In the genomic region with DNA sequence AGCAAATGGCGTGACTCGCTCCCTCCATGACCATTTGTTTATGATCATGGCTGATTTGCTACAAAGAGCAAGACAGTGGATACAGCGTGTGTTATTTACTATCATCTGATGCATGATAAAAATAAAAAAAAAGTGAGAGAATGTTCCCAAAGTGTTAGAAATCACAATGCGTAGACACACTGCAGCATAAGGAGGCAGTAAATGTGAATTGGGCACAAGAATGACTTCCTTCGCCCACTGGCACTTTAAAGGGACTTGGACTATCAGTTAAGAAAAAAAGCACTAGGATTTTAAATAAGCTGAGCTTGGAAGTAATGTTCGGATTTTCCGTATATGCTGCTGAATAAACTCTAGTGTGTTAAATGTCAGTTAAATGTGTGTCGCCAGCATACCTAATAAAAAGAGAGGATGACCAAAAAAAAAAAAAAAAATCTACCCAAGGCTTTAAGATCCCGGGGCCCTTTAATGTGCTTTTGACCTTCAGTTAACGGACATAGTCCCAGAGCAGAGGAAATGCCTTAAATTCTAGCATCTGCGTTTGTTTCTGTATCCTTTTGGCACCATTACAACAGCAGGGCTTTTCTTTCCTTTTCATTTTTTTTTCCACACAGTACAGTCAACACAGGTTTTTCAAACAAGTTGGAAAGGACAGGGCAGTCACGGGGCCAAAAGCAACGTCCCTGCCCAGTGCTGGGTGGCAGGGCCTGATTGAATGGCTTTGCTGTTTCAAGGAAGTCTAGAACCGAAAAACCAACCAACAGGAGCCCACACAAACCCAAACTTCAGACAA, we compare ENCODE assay signal across 10 mouse cellular contexts. TPM values are rescaled to one million over a fixed set of nuclear protein-coding genes. Genes with fewer than 3 reads are reported as not detected.
A peak's percentile ranks its signal among the peaks of the same experiment; 100 is the strongest.
DNase-seq lines count a peak whose midpoint lies in the region; ATAC-seq and TF ChIP-seq lines count a peak whose summit lies in the region.
"Had no signal": no experiment of that assay in that cellular context is flagged by ENCODE, and none has a peak within 500 bp of the region (broad histone marks: within the 10 kb centered on the region; RNA-seq: fewer than 3 reads in every experiment).

No protein-coding gene starts in this region.

- TF ChIP-seq CTCF in hindbrain, postnatal 0 days (IDR thresholded peaks at IDR 0.05; ENCODE audit: low read depth): no peak
- no peak for TF ChIP-seq CTCF in midbrain, postnatal 0 days (IDR thresholded peaks at IDR 0.05)

- no peak overlapping the region for H3K9ac ChIP-seq in liver, embryonic 12.5 days
- H3K9ac ChIP-seq in heart, embryonic 15.5 days: no peak overlapping the region
- no peak overlapping the region for H3K9ac ChIP-seq in limb, embryonic 13.5 days
- no peak overlapping the region for H3K9ac ChIP-seq in hindbrain, postnatal 0 days (replicated peaks; ENCODE audit: low read length)
- no peak overlapping the region for H3K9ac ChIP-seq in midbrain, postnatal 0 days (replicated peaks; ENCODE audit: low read length, poor library complexity, severe bottlenecking)
- H3K9ac ChIP-seq: neural tube, embryonic 13.5 days had no signal

- no peaks in the 10 kb centered on the region for H3K27me3 ChIP-seq in liver, embryonic 12.5 days (replicated peaks)
- no peaks in the 10 kb centered on the region for H3K27me3 ChIP-seq in heart, embryonic 15.5 days
- no peaks in the 10 kb centered on the region for H3K27me3 ChIP-seq in limb, embryonic 13.5 days
- H3K27me3 ChIP-seq in hindbrain, postnatal 0 days (ENCODE audit: insufficient read depth, low read length): no peaks in the 10 kb centered on the region
- H3K27me3 ChIP-seq in midbrain, postnatal 0 days (ENCODE audit: insufficient read depth, low read length): no peaks in the 10 kb centered on the region
- H3K27me3 ChIP-seq: neural tube, embryonic 13.5 days had no signal

- no peaks in the 10 kb centered on the region for H3K9me3 ChIP-seq in liver, embryonic 12.5 days (replicated peaks)
- no peaks in the 10 kb centered on the region for H3K9me3 ChIP-seq in heart, embryonic 15.5 days (replicated peaks)
- H3K9me3 ChIP-seq in limb, embryonic 13.5 days: no peaks in the 10 kb centered on the region
- H3K9me3 ChIP-seq in hindbrain, postnatal 0 days (ENCODE audit: low read length): no peaks in the 10 kb centered on the region
- H3K9me3 ChIP-seq in midbrain, postnatal 0 days (ENCODE audit: low read length): no peaks in the 10 kb centered on the region
- H3K9me3 ChIP-seq: neural tube, embryonic 13.5 days had no signal

- H3K4me1 ChIP-seq in liver, embryonic 12.5 days: peaks cover 53% of the 10 kb centered on the region
- peaks cover 21% of the 10 kb centered on the region for H3K4me1 ChIP-seq in heart, embryonic 15.5 days (replicated peaks)
- peaks cover 66% of the 10 kb centered on the region for H3K4me1 ChIP-seq in limb, embryonic 13.5 days
- H3K4me1 ChIP-seq in hindbrain, postnatal 0 days (ENCODE audit: insufficient read depth, low read length): peaks cover 4% of the 10 kb centered on the region; the same call in 1 of the 2 replicates
- peaks cover 6% of the 10 kb centered on the region; the same call in 1 of the 2 replicates for H3K4me1 ChIP-seq in midbrain, postnatal 0 days (ENCODE audit: insufficient read depth, low read length)

- no peak for ATAC-seq in liver, embryonic 12.5 days
- no peak for ATAC-seq in heart, embryonic 15.5 days (replicated peaks; ENCODE audit: insufficient number of reproducible peaks, insufficient read depth, low FRiP score, low read depth)
- no peak for ATAC-seq in limb, embryonic 13.5 days (ENCODE audit: low FRiP score, low read depth)
- no peak for ATAC-seq in hindbrain, postnatal 0 days
- ATAC-seq in midbrain, postnatal 0 days (ENCODE audit: low FRiP score): no peak
- ATAC-seq: intestine, postnatal 0 days had no signal

- WGBS in liver, embryonic 12.5 days (ENCODE audit: insufficient replicate concordance): 78% methylated on average over 14 of the region's 14 CpGs
- WGBS in heart, embryonic 15.5 days: 62% methylated on average over 14 of the region's 14 CpGs
- WGBS in limb, embryonic 13.5 days: 48% methylated on average over 14 of the region's 14 CpGs
- 77% methylated on average over 14 of the region's 14 CpGs for WGBS in hindbrain, postnatal 0 days
- 77% methylated on average over 14 of the region's 14 CpGs for WGBS in midbrain, postnatal 0 days

- no peak overlapping the region for H3K4me2 ChIP-seq in liver, embryonic 12.5 days
- no peak overlapping the region for H3K4me2 ChIP-seq in heart, embryonic 15.5 days
- no peak overlapping the region for H3K4me2 ChIP-seq in limb, embryonic 13.5 days (replicated peaks)
- no peak overlapping the region for H3K4me2 ChIP-seq in hindbrain, postnatal 0 days (ENCODE audit: low read depth, low read length)
- H3K4me2 ChIP-seq in midbrain, postnatal 0 days (ENCODE audit: low read depth, low read length, poor library complexity, severe bottlenecking): no peak overlapping the region
- H3K4me2 ChIP-seq: neural tube, embryonic 13.5 days had no signal

- DNase-seq in liver: no peak
- peak; percentile 33 for DNase-seq in telencephalon, adult 2 months (ENCODE audit: low read depth, low spot score)
- DNase-seq in hindbrain, postnatal 0 days (ENCODE audit: low spot score): no peak
- no peak for DNase-seq in spleen, postnatal 10 days (ENCODE audit: low spot score in 2 of 2)
- no peak for DNase-seq in midbrain, postnatal 0 days (ENCODE audit: low spot score)

- no peak overlapping the region for H3K4me3 ChIP-seq in liver, embryonic 12.5 days
- H3K4me3 ChIP-seq in heart, embryonic 15.5 days: no peak overlapping the region
- H3K4me3 ChIP-seq in limb, embryonic 13.5 days: no peak overlapping the region
- no peak overlapping the region for H3K4me3 ChIP-seq in hindbrain, postnatal 0 days (ENCODE audit: low read length)
- no peak overlapping the region for H3K4me3 ChIP-seq in midbrain, postnatal 0 days (ENCODE audit: low read depth, low read length)
- H3K4me3 ChIP-seq: neural tube, embryonic 13.5 days had no signal

- 0 out of 2 replicates have a peak overlapping the region, but pooled peaks have one; percentile 7 for H3K27ac ChIP-seq in liver, embryonic 12.5 days
- peak overlapping the region; percentile 54 for H3K27ac ChIP-seq in heart, embryonic 15.5 days
- peak overlapping the region; percentile 44; the same call in 1 of the 2 replicates for H3K27ac ChIP-seq in limb, embryonic 13.5 days
- no peak overlapping the region for H3K27ac ChIP-seq in hindbrain, postnatal 0 days
- no peak overlapping the region for H3K27ac ChIP-seq in midbrain, postnatal 0 days (ENCODE audit: low read depth, low read length)
- H3K27ac ChIP-seq: neural tube, embryonic 13.5 days had no signal

- no peaks in the 10 kb centered on the region for H3K36me3 ChIP-seq in liver, embryonic 12.5 days
- no peaks in the 10 kb centered on the region for H3K36me3 ChIP-seq in heart, embryonic 15.5 days
- H3K36me3 ChIP-seq in limb, embryonic 13.5 days: no peaks in the 10 kb centered on the region
- no peaks in the 10 kb centered on the region for H3K36me3 ChIP-seq in hindbrain, postnatal 0 days (ENCODE audit: insufficient read depth, low read length)
- H3K36me3 ChIP-seq in midbrain, postnatal 0 days (ENCODE audit: insufficient read depth, low read length): no peaks in the 10 kb centered on the region
- H3K36me3 ChIP-seq: neural tube, embryonic 13.5 days had no signal

RNA-seq across cellular contexts. Expression of gene Crim1, which starts 50.3 kb away (rescaled TPM):
- polyA plus RNA-seq in liver, embryonic 12.5 days (2016; fragmentation: Nextera tagmentation; extraction: Ambion mirVana): 1.5 and 2.1 TPM in 2 replicates
- 2.5 and 3.2 TPM in 2 replicates for polyA plus RNA-seq in heart, embryonic 15.5 days (2015; fragmentation: Nextera tagmentation; extraction: Ambion mirVana)
- polyA plus RNA-seq in limb, embryonic 13.5 days (2015; fragmentation: Nextera tagmentation; extraction: Ambion mirVana): 7.0 and 7.4 TPM in 2 replicates
- 129 and 143 TPM in 2 replicates for total RNA-seq in hindbrain, postnatal 0 days (2014; rRNA removed)
- 13.6 and 14.6 TPM in 2 replicates for polyA plus RNA-seq in hindbrain, postnatal 0 days (2015; fragmentation: Nextera tagmentation; extraction: Ambion mirVana)
- total RNA-seq in midbrain, postnatal 0 days (2014; rRNA removed): 108 and 119 TPM in 2 replicates
- polyA plus RNA-seq in midbrain, postnatal 0 days (2015; fragmentation: Nextera tagmentation; extraction: Ambion mirVana): 13.1 and 16.5 TPM in 2 replicates

Comparison
In these comparisons a context has a peak if more than half of its experiments do, and no peak if none do; other contexts are left out.
1. H3K27ac ChIP-seq: peak in liver, embryonic 12.5 days (single experiment), heart, embryonic 15.5 days (single experiment) and limb, embryonic 13.5 days (single experiment); none in hindbrain, postnatal 0 days (single experiment) and midbrain, postnatal 0 days (single experiment).